Mouse (Mus musculus): ENCODE results near the gene Afap1l2. TPM values are rescaled to one million over a fixed set of nuclear protein-coding genes. Genes with fewer than 3 reads are reported as not detected.

The Afap1l2 gene
- total and polyA plus RNA-seq, 3 experiments = 0.17 to 3.1 (median 0.44) TPM

DNA sequence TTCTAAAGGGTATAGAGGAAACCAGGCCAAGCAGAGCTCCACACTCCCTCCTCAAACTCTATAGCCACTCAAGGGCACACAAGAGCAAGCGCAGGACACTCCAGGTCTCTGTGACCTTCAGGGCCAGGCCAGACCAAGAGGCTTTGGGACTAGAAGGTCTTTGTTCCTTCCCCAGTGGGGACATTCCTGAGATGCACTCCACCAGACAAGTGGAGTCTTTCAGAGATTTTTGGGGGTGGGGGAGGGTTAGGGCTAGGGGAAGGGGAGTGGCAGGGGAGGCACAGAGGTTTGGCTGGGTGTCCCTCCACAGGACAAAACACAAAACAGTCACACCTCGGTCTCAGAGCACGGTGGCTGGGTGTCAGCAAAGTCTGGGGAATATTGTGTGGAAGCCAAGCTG, 48.4 kb downstream of the Afap1l2 start:
- H3K9ac ChIP-seq (ENCODE audit: insufficient read depth, low read depth) = no peak overlapping the region
- H3K9me3 ChIP-seq (replicated peaks; ENCODE audit: low read length) = no peaks in the 10 kb centered on the region
- no peaks in the 10 kb centered on the region for H3K36me3 ChIP-seq (replicated peaks in 1 of 2; ENCODE audit: control insufficient read depth in 1 of 2, insufficient read depth in 1 of 2, low read length in 1 of 2)
- no peaks in the 10 kb centered on the region for H3K27me3 ChIP-seq (replicated peaks)
- TF ChIP-seq JUND (conservative IDR thresholded peaks at IDR 0.05; ENCODE audit: low read depth, low read length) = no peak
- no peak for TF ChIP-seq CHD1 (IDR thresholded peaks at IDR 0.05; ENCODE audit: low read depth, low read length)
- no peak for TF ChIP-seq ZKSCAN1 (IDR thresholded peaks at IDR 0.05; ENCODE audit: borderline replicate concordance, low read depth, low read length)
- no peak for TF ChIP-seq RCOR1 (conservative IDR thresholded peaks at IDR 0.05; ENCODE audit: low read depth, low read length)
- TF ChIP-seq ZNF384 (IDR thresholded peaks at IDR 0.05; ENCODE audit: low read depth, low read length) = no peak
- TF ChIP-seq TCF12 (IDR thresholded peaks at IDR 0.05; ENCODE audit: low read depth, low read length) = no peak
- TF ChIP-seq SIN3A (IDR thresholded peaks at IDR 0.05; ENCODE audit: low read length) = no peak
- TF ChIP-seq USF1 (IDR thresholded peaks at IDR 0.05; ENCODE audit: low read depth, low read length) = no peak
- TF ChIP-seq POLR2A (IDR thresholded peaks at IDR 0.05; ENCODE audit: low read depth, low read length) = no peak
- no peak for TF ChIP-seq JUN (IDR thresholded peaks at IDR 0.05; ENCODE audit: insufficient read depth, low read depth, low read length)
- TF ChIP-seq MXI1 (IDR thresholded peaks at IDR 0.05; ENCODE audit: low read depth, low read length) = no peak
- no peak for TF ChIP-seq MAX (IDR thresholded peaks at IDR 0.05; ENCODE audit: low read length)
- TF ChIP-seq E2F4 (IDR thresholded peaks at IDR 0.05; ENCODE audit: insufficient replicate concordance, low read depth, low read length) = no peak
- no peak for TF ChIP-seq CHD2 (IDR thresholded peaks at IDR 0.05; ENCODE audit: low read length)
- no peak for TF ChIP-seq MAZ (IDR thresholded peaks at IDR 0.05; ENCODE audit: low read depth, low read length)
- TF ChIP-seq ZC3H11A (IDR thresholded peaks at IDR 0.05; ENCODE audit: low read depth, low read length) = no peak
- no peak for TF ChIP-seq MYC (IDR thresholded peaks at IDR 0.05; ENCODE audit: low read depth, low read length)
- TF ChIP-seq ZMIZ1 (IDR thresholded peaks at IDR 0.05; ENCODE audit: low read depth, low read length) = no peak
- no peak overlapping the region for H3K4me3 ChIP-seq (replicated peaks in 1 of 3; ENCODE audit: low read depth in 2 of 3, low read length in 2 of 3, poor library complexity in 1 of 3)
- in situ Hi-C loops (cut with MboI; ENCODE audit: low pct_ligation_motif_present, low pct_unique_long_range_greater_than_20kb, low sequenced_read_pairs) = no loop called here
- no peak for DNase-seq (ENCODE audit: extremely low read depth)
- H3K4me1 ChIP-seq (ENCODE audit: control insufficient read depth in 1 of 2, insufficient read depth in 2 of 2) = no peaks in the 10 kb centered on the region
- no peak overlapping the region for H3K4me2 ChIP-seq (ENCODE audit: insufficient read depth, low read depth, poor library complexity, severe bottlenecking)
- no peaks in the 10 kb centered on the region for H3K79me2 ChIP-seq (replicated peaks; ENCODE audit: control insufficient read depth, extremely low read depth, insufficient read depth, poor library complexity, severe bottlenecking)
- no peak overlapping the region for H3K27ac ChIP-seq (ENCODE audit: insufficient read depth, low read depth)
- dilution Hi-C loops (cut with MboI; ENCODE audit: extremely low pct_ligation_motif_present, extremely low pct_unique_long_range_greater_than_20kb, low sequenced_read_pairs) = no loop called here

GRCm38 (mm10) chr19:56959057-56959456, 49.0 kb downstream of the Afap1l2 start:
- dilution Hi-C loops (cut with MboI; ENCODE audit: extremely low pct_ligation_motif_present, extremely low pct_unique_long_range_greater_than_20kb, low sequenced_read_pairs) (no loop called here), in situ Hi-C loops (cut with MboI; ENCODE audit: low pct_ligation_motif_present, low pct_unique_long_range_greater_than_20kb, low sequenced_read_pairs) (no loop called here)
- Histone ChIP-seq H3K36me3 (replicated peaks in 1 of 2; ENCODE audit: control insufficient read depth in 1 of 2, insufficient read depth in 1 of 2, low read length in 1 of 2) (no peaks in the 10 kb centered on the region), H3K9me3 (replicated peaks; ENCODE audit: low read length) (no peaks in the 10 kb centered on the region), H3K4me1 (ENCODE audit: control insufficient read depth in 1 of 2, insufficient read depth in 2 of 2) (no peaks in the 10 kb centered on the region), H3K79me2 (replicated peaks; ENCODE audit: control insufficient read depth, extremely low read depth, insufficient read depth, poor library complexity, severe bottlenecking) (no peaks in the 10 kb centered on the region), H3K9ac (ENCODE audit: insufficient read depth, low read depth) (no peak overlapping the region), H3K4me3 (replicated peaks in 1 of 3; ENCODE audit: low read depth in 2 of 3, low read length in 2 of 3, poor library complexity in 1 of 3) (no peak overlapping the region), H3K4me2 (ENCODE audit: insufficient read depth, low read depth, poor library complexity, severe bottlenecking) (no peak overlapping the region), H3K27me3 (replicated peaks) (no peaks in the 10 kb centered on the region), H3K27ac (ENCODE audit: insufficient read depth, low read depth) (no peak overlapping the region)
- no peak for DNase-seq (ENCODE audit: extremely low read depth)
- no peak for TF ChIP-seq HCFC1 (IDR thresholded peaks at IDR 0.05; ENCODE audit: low read depth, low read length)
- no peak for TF ChIP-seq JUN (IDR thresholded peaks at IDR 0.05; ENCODE audit: insufficient read depth, low read depth, low read length)
- no peak for TF ChIP-seq MXI1 (IDR thresholded peaks at IDR 0.05; ENCODE audit: low read depth, low read length)
- TF ChIP-seq RCOR1 (conservative IDR thresholded peaks at IDR 0.05; ENCODE audit: low read depth, low read length) = no peak
- TF ChIP-seq EP300 (IDR thresholded peaks at IDR 0.05; ENCODE audit: low read length) = no peak
- no peak for TF ChIP-seq CTCF (conservative IDR thresholded peaks at IDR 0.05 in 1 of 2, IDR thresholded peaks at IDR 0.05 in 1 of 2; ENCODE audit: low read depth in 2 of 2, low read length in 2 of 2)
- no peak for TF ChIP-seq UBTF (IDR thresholded peaks at IDR 0.05; ENCODE audit: low read depth, low read length)
- TF ChIP-seq MYC (IDR thresholded peaks at IDR 0.05; ENCODE audit: low read depth, low read length) = no peak
- no peak for TF ChIP-seq IRF4 (IDR thresholded peaks at IDR 0.05; ENCODE audit: low read depth, low read length)
- TF ChIP-seq USF1 (IDR thresholded peaks at IDR 0.05; ENCODE audit: low read depth, low read length) = no peak
- TF ChIP-seq RAD21 (IDR thresholded peaks at IDR 0.05; ENCODE audit: low read depth, low read length) = no peak
- no peak for TF ChIP-seq TBP (conservative IDR thresholded peaks at IDR 0.05; ENCODE audit: low read depth, low read length)
- no peak for TF ChIP-seq ETS1 (conservative IDR thresholded peaks at IDR 0.05; ENCODE audit: low read depth, low read length)
- TF ChIP-seq USF2 (conservative IDR thresholded peaks at IDR 0.05; ENCODE audit: low read depth, low read length) = no peak
- TF ChIP-seq ZKSCAN1 (IDR thresholded peaks at IDR 0.05; ENCODE audit: borderline replicate concordance, low read depth, low read length) = no peak
- TF ChIP-seq BHLHE40 (IDR thresholded peaks at IDR 0.05; ENCODE audit: low read depth, low read length) = no peak
- no peak for TF ChIP-seq ZNF384 (IDR thresholded peaks at IDR 0.05; ENCODE audit: low read depth, low read length)
- TF ChIP-seq CHD2 (IDR thresholded peaks at IDR 0.05; ENCODE audit: low read length) = no peak
- TF ChIP-seq ZC3H11A (IDR thresholded peaks at IDR 0.05; ENCODE audit: low read depth, low read length) = no peak
